Mouse (Mus musculus): Measurements from ENCODE around the gene 2610042L04Rik. TPM values are rescaled to one million over a fixed set of nuclear protein-coding genes. Genes with fewer than 3 reads are reported as not detected.
"Not testable (repeated sequence)": the region's sequence is repeated elsewhere in the genome, so short reads cannot be mapped to it uniquely, and the experiment has no call there.

2610042L04Rik gene
- polyA plus RNA-seq (2012; ENCODE audit: insufficient read depth, insufficient read length, missing spikeins), result not detected in 2 replicates

- not testable (repeated sequence) for H3K4me1 ChIP-seq (ENCODE audit: control insufficient read depth, insufficient read depth, low read length); H3K27ac ChIP-seq (ENCODE audit: insufficient read depth, low read depth, low read length); H3K4me3 ChIP-seq (ENCODE audit: insufficient read depth, low read length)
Measured at GRCm38 (mm10) chr14:4334476-4335080, at the start of gene 2610042L04Rik. Gene 2610042L04Rik, plus strand, starts transcription at chr14:4334763.

- H3K4me1 ChIP-seq (ENCODE audit: control insufficient read depth, insufficient read depth, low read length); H3K27ac ChIP-seq (ENCODE audit: insufficient read depth, low read depth, low read length); H3K4me3 ChIP-seq (ENCODE audit: insufficient read depth, low read length): not testable (repeated sequence)
Measured at GRCm38 (mm10) chr14:4316983-4317382, 17.6 kb upstream of the 2610042L04Rik start, which contains the start of gene Gm3149. Gene Gm3149, plus strand, starts transcription at chr14:4317283.

GRCm38 (mm10) chr14:4335506-4335905 is 943 bp downstream of the 2610042L04Rik start:
- H3K27ac ChIP-seq (ENCODE audit: insufficient read depth, low read depth, low read length); H3K4me3 ChIP-seq (ENCODE audit: insufficient read depth, low read length); H3K4me1 ChIP-seq (ENCODE audit: control insufficient read depth, insufficient read depth, low read length): not testable (repeated sequence)

GRCm38 (mm10) chr14:4368991-4369390 is 34.4 kb downstream of the 2610042L04Rik start:
- not testable (repeated sequence) for H3K4me1 ChIP-seq (ENCODE audit: control insufficient read depth, insufficient read depth, low read length); H3K4me3 ChIP-seq (ENCODE audit: insufficient read depth, low read length); H3K27ac ChIP-seq (ENCODE audit: insufficient read depth, low read depth, low read length)

- not testable (repeated sequence) for H3K27ac ChIP-seq (ENCODE audit: insufficient read depth, low read depth, low read length); H3K4me1 ChIP-seq (ENCODE audit: control insufficient read depth, insufficient read depth, low read length); H3K4me3 ChIP-seq (ENCODE audit: insufficient read depth, low read length)
Measured at GRCm38 (mm10) chr14:4369691-4370090, 35.1 kb downstream of the 2610042L04Rik start.

- not testable (repeated sequence) for H3K4me3 ChIP-seq (ENCODE audit: insufficient read depth, low read length); H3K4me1 ChIP-seq (ENCODE audit: control insufficient read depth, insufficient read depth, low read length); H3K27ac ChIP-seq (ENCODE audit: insufficient read depth, low read depth, low read length)
Measured at GRCm38 (mm10) chr14:4377871-4378270, 43.3 kb downstream of the 2610042L04Rik start.

- not testable (repeated sequence) for H3K4me1 ChIP-seq (ENCODE audit: control insufficient read depth, insufficient read depth, low read length)
Measured at GRCm38 (mm10) chr14:4385606-4386005, 51.0 kb downstream of the 2610042L04Rik start.

GRCm38 (mm10) chr14:4392841-4393530 is 58.4 kb downstream of the 2610042L04Rik start:
- not testable (repeated sequence) for H3K27ac ChIP-seq (ENCODE audit: insufficient read depth, low read depth, low read length); H3K4me3 ChIP-seq (ENCODE audit: insufficient read depth, low read length); H3K4me1 ChIP-seq (ENCODE audit: control insufficient read depth, insufficient read depth, low read length)

More at GRCm38 (mm10) chr14:4385606-4386005, 51.0 kb downstream of the 2610042L04Rik start:
- not testable (repeated sequence) for H3K4me3 ChIP-seq (ENCODE audit: insufficient read depth, low read length); H3K27ac ChIP-seq (ENCODE audit: insufficient read depth, low read depth, low read length)

- not testable (repeated sequence) for H3K4me1 ChIP-seq (ENCODE audit: control insufficient read depth, insufficient read depth, low read length); H3K4me3 ChIP-seq (ENCODE audit: insufficient read depth, low read length); H3K27ac ChIP-seq (ENCODE audit: insufficient read depth, low read depth, low read length)
Measured at GRCm38 (mm10) chr14:4397226-4397625, 62.7 kb downstream of the 2610042L04Rik start, which contains the start of gene Gm3159. Gene Gm3159, plus strand, starts transcription at chr14:4397526.

- H3K27ac ChIP-seq (ENCODE audit: insufficient read depth, low read depth, low read length); H3K4me1 ChIP-seq (ENCODE audit: control insufficient read depth, insufficient read depth, low read length); H3K4me3 ChIP-seq (ENCODE audit: insufficient read depth, low read length): not testable (repeated sequence)
Measured at GRCm38 (mm10) chr14:4398624-4399023, 64.1 kb downstream of the 2610042L04Rik start.

- not testable (repeated sequence) for H3K4me1 ChIP-seq (ENCODE audit: control insufficient read depth, insufficient read depth, low read length)
Measured at GRCm38 (mm10) chr14:4400115-4400789, 65.7 kb downstream of the 2610042L04Rik start.

GRCm38 (mm10) chr14:4401245-4401644 is 66.7 kb downstream of the 2610042L04Rik start:
- not testable (repeated sequence) for H3K4me3 ChIP-seq (ENCODE audit: insufficient read depth, low read length); H3K27ac ChIP-seq (ENCODE audit: insufficient read depth, low read depth, low read length); H3K4me1 ChIP-seq (ENCODE audit: control insufficient read depth, insufficient read depth, low read length)

More at GRCm38 (mm10) chr14:4400115-4400789, 65.7 kb downstream of the 2610042L04Rik start:
- not testable (repeated sequence) for H3K4me3 ChIP-seq (ENCODE audit: insufficient read depth, low read length); H3K27ac ChIP-seq (ENCODE audit: insufficient read depth, low read depth, low read length)

- not testable (repeated sequence) for H3K4me1 ChIP-seq (ENCODE audit: control insufficient read depth, insufficient read depth, low read length); H3K27ac ChIP-seq (ENCODE audit: insufficient read depth, low read depth, low read length); H3K4me3 ChIP-seq (ENCODE audit: insufficient read depth, low read length)
Measured at GRCm38 (mm10) chr14:4403840-4404239, 69.3 kb downstream of the 2610042L04Rik start.
